Mouse (Mus musculus) cortical plate, adult 2 months (tissue): Measurements from ENCODE around the gene Ap5b1.

ENCODE experiments used
- CTCF ChIP-seq: fragments of 200-500 bp; IDR thresholded peaks from 2 replicates; pipeline ENCODE4 v1.5.1; 2011; ENCODE audit warnings: mild to moderate bottlenecking, control low read depth, low read length; ENCODE audit not compliant: insufficient read depth; ENCODE audit errors: extremely low read depth
- POLR2A ChIP-seq: fragments of 200-500 bp; IDR thresholded peaks from 2 replicates; pipeline ENCODE4 v1.6.1; 2011; ENCODE audit warnings: mild to moderate bottlenecking, low read length, control low read depth; ENCODE audit not compliant: insufficient read depth; ENCODE audit errors: extremely low read depth

DNA sequence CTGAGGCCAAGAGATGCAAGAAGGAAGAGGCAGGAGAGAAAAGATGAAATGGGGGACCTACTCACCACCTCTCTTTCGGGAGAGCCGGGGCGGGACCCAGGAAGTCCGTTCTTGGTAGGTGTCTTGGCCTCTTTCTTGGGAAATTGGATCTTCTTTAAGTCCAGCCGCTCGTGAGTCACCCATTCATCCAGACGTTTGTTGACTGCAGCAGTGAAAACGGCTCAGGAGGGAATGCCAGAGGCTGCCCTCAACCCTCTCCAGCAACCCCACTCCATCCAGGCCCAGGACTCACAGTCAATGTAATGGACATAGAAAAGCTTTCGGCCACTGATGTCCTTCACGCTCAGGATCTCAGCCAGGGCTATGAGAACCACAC is 41.3 kb downstream of the Ap5b1 start:
- TF ChIP-seq POLR2A (no peak), CTCF (no peak)
